Mouse (Mus musculus) thymus, adult 2 months (tissue): ENCODE data around the gene Zgrf1.

ENCODE experiments used
- CTCF ChIP-seq: fragments of 200-500 bp; IDR thresholded peaks from 2 replicates; pipeline ENCODE4 v1.5.1; 2012; ENCODE audit warnings: mild to moderate bottlenecking, control low read depth, low read length, moderate library complexity, borderline replicate concordance; ENCODE audit not compliant: control insufficient read depth, poor library complexity, insufficient read depth; ENCODE audit errors: extremely low read depth
- POLR2A ChIP-seq: fragments of 200-500 bp; IDR thresholded peaks from 2 replicates; pipeline ENCODE4 v1.6.1; 2012; ENCODE audit warnings: mild to moderate bottlenecking, low read length, control low read depth, moderate library complexity; ENCODE audit not compliant: control insufficient read depth, poor library complexity, insufficient read depth; ENCODE audit errors: extremely low read depth

DNA sequence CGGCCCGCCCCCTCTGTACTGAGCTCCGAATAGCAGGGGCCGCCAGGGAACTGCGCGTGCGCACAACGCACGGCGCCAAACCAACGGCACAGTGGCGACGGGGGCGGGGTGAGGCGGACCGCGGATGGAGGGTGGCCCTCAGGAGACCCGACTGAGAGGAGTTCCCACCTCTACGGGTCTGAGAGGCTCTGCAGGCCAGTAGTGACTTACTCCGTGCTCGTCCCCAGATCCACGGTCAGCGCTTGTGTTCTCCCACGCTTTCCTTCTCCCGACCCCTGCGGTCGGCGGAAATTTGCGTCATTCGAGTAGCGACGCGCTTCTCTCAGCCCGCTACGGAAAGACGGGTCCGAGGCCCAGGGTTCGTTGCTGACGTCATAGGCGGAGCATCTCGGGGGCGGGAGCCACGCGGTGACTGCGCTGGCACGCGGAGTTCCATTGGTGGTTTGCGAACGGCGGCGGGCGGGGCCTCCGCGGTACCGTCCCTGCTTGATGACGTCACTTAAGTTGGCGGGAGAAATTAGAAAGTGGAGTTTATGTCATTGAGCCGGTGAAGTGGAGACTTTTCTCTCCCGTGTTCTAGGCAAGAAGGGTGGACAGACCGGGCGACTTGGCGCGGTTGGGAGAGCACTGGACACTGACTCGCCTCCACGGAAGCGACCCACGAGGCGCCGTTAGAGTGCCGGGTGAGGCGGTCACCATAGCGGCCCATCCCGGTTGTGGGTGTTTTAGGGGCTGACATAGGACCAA, at the start of gene Zgrf1, which contains the start of gene Larp7:
- TF ChIP-seq CTCF: peak; percentile 74
- TF ChIP-seq POLR2A: peak; percentile 48; the same call in 1 of the 2 replicates
